Mouse (Mus musculus) MN1 (cell line): ENCODE measurements around the gene Fam171a1.

Experiments used
- DNase-seq: peaks from one replicate; pipeline ENCODE4 v3.0.0-alpha.2; 2016; ENCODE audit warnings: low spot score

Gene Fam171a1

GRCm38 (mm10) chr2:3273349-3273748 is 159.3 kb downstream of the Fam171a1 start:
- DNase-seq = no peak

GRCm38 (mm10) chr2:3276106-3276505 is 162.1 kb downstream of the Fam171a1 start:
- no peak for DNase-seq
